Mouse (Mus musculus) forebrain, embryonic 14.5 days (tissue): ENCODE measurements around the gene Chpf2. TPM values are rescaled to one million over a fixed set of nuclear protein-coding genes. Genes with fewer than 3 reads are reported as not detected.

ENCODE experiments used
- ATAC-seq: fragments of 200-750 bp; cut with Nextera tagmentation; 2 replicates; pipeline ENCODE4 v1.8.0; 2017; ENCODE audit warnings: mild to moderate bottlenecking, moderate library complexity
- DNase-seq: peaks from one replicate; pipeline ENCODE4 v3.0.0-alpha.2; 2015; ENCODE audit warnings: low spot score
- H3K27ac ChIP-seq: fragments of 300-500 bp; sonication (generic); 2 replicates; pipeline ENCODE4 v1.5.1; 2014; ENCODE audit warnings: low read depth, mild to moderate bottlenecking, control low read depth, low read length, moderate library complexity
- H3K27me3 ChIP-seq: fragments of 300-500 bp; sonication (generic); replicated peaks from 2 replicates; pipeline ENCODE4 v1.6.1; 2014; ENCODE audit warnings: low read length, control low read depth, mixed read lengths; ENCODE audit not compliant: control insufficient read depth, insufficient read depth
- H3K36me3 ChIP-seq: fragments of 300-500 bp; sonication (generic); 2 replicates; pipeline ENCODE4 v1.6.1; 2014; ENCODE audit warnings: low read length, control low read depth; ENCODE audit not compliant: control insufficient read depth, insufficient read depth
- H3K4me1 ChIP-seq: fragments of 300-500 bp; sonication (generic); 2 replicates; pipeline ENCODE4 v1.6.1; 2014; ENCODE audit warnings: antibody characterized with exemption, low read length, control low read depth; ENCODE audit not compliant: control insufficient read depth, insufficient read depth
- H3K4me2 ChIP-seq: fragments of 300-500 bp; sonication (generic); 2 replicates; pipeline ENCODE4 v1.6.1; 2014; ENCODE audit warnings: mild to moderate bottlenecking, control low read depth, low read length
- H3K4me3 ChIP-seq: fragments of 300-500 bp; sonication (generic); 2 replicates; pipeline ENCODE4 v1.5.1; 2014; ENCODE audit warnings: low read depth, low read length, control low read depth
- H3K9ac ChIP-seq: fragments of 300-500 bp; sonication (generic); 2 replicates; pipeline ENCODE4 v1.6.1; 2014; ENCODE audit warnings: mild to moderate bottlenecking, low read length, control low read depth, moderate library complexity
- H3K9me3 ChIP-seq: fragments of 300-500 bp; sonication (generic); replicated peaks from 2 replicates; pipeline ENCODE4 v1.6.1; 2016; ENCODE audit warnings: low read length, control low read depth, mixed read lengths; ENCODE audit not compliant: control insufficient read depth
- WGBS: fragments of 180-500 bp; shearing (Covaris S2); extraction: QIAGEN DNeasy Blood & Tissue Kit; methylation state at CpG from one replicate; pipeline ENCODE4 v1.1.7; 2014; 5-methylcytosine and 5-hydroxymethylcytosine counted together
- polyA plus RNA-seq: library from polyadenylated mRNA; unstranded; fragments of >200 nt; fragmentation: Nextera tagmentation; extraction: Ambion mirVana; gene quantifications from 2 replicates; pipeline ENCODE4 v1.2.1, GENCODE M21; 2014

The Chpf2 gene
- polyA plus RNA-seq, 1 experiment from 2014 or later = 10.6 TPM

- Histone ChIP-seq H3K4me1 (peaks cover 16% of the 10 kb centered on the region), H3K9ac (peak overlapping the region; percentile 88), H3K27me3 (no peaks in the 10 kb centered on the region), H3K4me2 (peak overlapping the region; percentile 93), H3K9me3 (no peaks in the 10 kb centered on the region), H3K36me3 (peaks cover 38% of the 10 kb centered on the region), H3K27ac (peak overlapping the region; percentile 80; the same call in 1 of the 2 replicates), H3K4me3 (peak overlapping the region; percentile 79)
- DNase-seq (no peak), ATAC-seq (peak; percentile 12; the same call in 1 of the 2 replicates)
- WGBS = 27% methylated on average over 4 of the region's 4 CpGs
Measured at GRCm38 (mm10) chr5:24587200-24587577, 648 bp downstream of the Chpf2 start.

GRCm38 (mm10) chr5:24589511-24590500 is 3.3 kb downstream of the Chpf2 start:
- DNase-seq = no peak
- Histone ChIP-seq H3K4me2 (no peak overlapping the region), H3K36me3 (peaks cover 64% of the 10 kb centered on the region), H3K4me1 (peaks cover 16% of the 10 kb centered on the region), H3K4me3 (no peak overlapping the region), H3K9me3 (no peaks in the 10 kb centered on the region), H3K27ac (no peak overlapping the region), H3K27me3 (no peaks in the 10 kb centered on the region), H3K9ac (no peak overlapping the region)
- no peak for ATAC-seq
- WGBS = 90% methylated on average over 20 of the region's 20 CpGs

GRCm38 (mm10) chr5:24591268-24591721 is 4.8 kb downstream of the Chpf2 start:
- ATAC-seq = no peak
- Histone ChIP-seq H3K27ac (no peak overlapping the region), H3K9ac (no peak overlapping the region), H3K9me3 (no peaks in the 10 kb centered on the region), H3K4me1 (peaks cover 22% of the 10 kb centered on the region), H3K36me3 (peaks cover 73% of the 10 kb centered on the region), H3K4me2 (no peak overlapping the region), H3K4me3 (no peak overlapping the region), H3K27me3 (no peaks in the 10 kb centered on the region)
- WGBS = 30% methylated on average over 23 of the region's 23 CpGs
- no peak for DNase-seq

- WGBS = 72% methylated on average over 24 of the region's 24 CpGs
- Histone ChIP-seq H3K27ac (no peak overlapping the region), H3K4me3 (no peak overlapping the region), H3K4me1 (peaks cover 28% of the 10 kb centered on the region), H3K27me3 (no peaks in the 10 kb centered on the region), H3K9ac (0 out of 2 replicates have a peak overlapping the region, but pooled peaks have one; percentile 25), H3K36me3 (peaks cover 73% of the 10 kb centered on the region), H3K9me3 (no peaks in the 10 kb centered on the region), H3K4me2 (no peak overlapping the region)
- ATAC-seq (no peak), DNase-seq (no peak)
Measured at GRCm38 (mm10) chr5:24591796-24592470, 5.4 kb downstream of the Chpf2 start.

- H3K27me3 ChIP-seq = no peaks in the 10 kb centered on the region
- no peak overlapping the region for H3K4me3 ChIP-seq
- no peaks in the 10 kb centered on the region for H3K9me3 ChIP-seq
- 69% methylated on average over 21 of the region's 21 CpGs for WGBS
- ATAC-seq (no peak), DNase-seq (no peak)
- no peak overlapping the region for H3K27ac ChIP-seq
- H3K4me1 ChIP-seq = peaks cover 27% of the 10 kb centered on the region
- no peak overlapping the region for H3K9ac ChIP-seq
- H3K36me3 ChIP-seq = peaks cover 73% of the 10 kb centered on the region
- H3K4me2 ChIP-seq = no peak overlapping the region
Measured at GRCm38 (mm10) chr5:24592471-24593160, 6.1 kb downstream of the Chpf2 start.

- Histone ChIP-seq H3K9ac (no peak overlapping the region), H3K27me3 (no peaks in the 10 kb centered on the region), H3K4me1 (peaks cover 28% of the 10 kb centered on the region), H3K4me2 (no peak overlapping the region), H3K4me3 (no peak overlapping the region), H3K36me3 (peaks cover 71% of the 10 kb centered on the region), H3K9me3 (no peaks in the 10 kb centered on the region), H3K27ac (no peak overlapping the region)
- DNase-seq = no peak
- 79% methylated on average over 10 of the region's 10 CpGs for WGBS
- ATAC-seq = no peak
Measured at GRCm38 (mm10) chr5:24593230-24593629, 6.7 kb downstream of the Chpf2 start.

GRCm38 (mm10) chr5:24593928-24594327 is 7.4 kb downstream of the Chpf2 start:
- Histone ChIP-seq H3K4me3 (no peak overlapping the region), H3K9ac (no peak overlapping the region), H3K36me3 (peaks cover 66% of the 10 kb centered on the region), H3K27ac (no peak overlapping the region), H3K4me2 (no peak overlapping the region), H3K9me3 (no peaks in the 10 kb centered on the region), H3K27me3 (no peaks in the 10 kb centered on the region), H3K4me1 (peaks cover 34% of the 10 kb centered on the region)
- no peak for DNase-seq
- ATAC-seq = no peak
- 68% methylated on average over 10 of the region's 10 CpGs for whole genome bisulfite sequencing

- WGBS = 97% methylated on average over 5 of the region's 5 CpGs
- Histone ChIP-seq H3K36me3 (peaks cover 62% of the 10 kb centered on the region), H3K4me1 (peaks cover 38% of the 10 kb centered on the region)
Measured at GRCm38 (mm10) chr5:24594346-24594745, 7.8 kb downstream of the Chpf2 start.

More at GRCm38 (mm10) chr5:24594346-24594745, 7.8 kb downstream of the Chpf2 start:
- no peaks in the 10 kb centered on the region for H3K9me3 ChIP-seq
- no peak overlapping the region for H3K27ac ChIP-seq
- ATAC-seq (no peak), DNase-seq (no peak)
- no peak overlapping the region for H3K9ac ChIP-seq
- no peak overlapping the region for H3K4me3 ChIP-seq
- H3K27me3 ChIP-seq = no peaks in the 10 kb centered on the region
- no peak overlapping the region for H3K4me2 ChIP-seq
